Mouse (Mus musculus) embryonic facial prominence, embryonic 10.5 days (tissue): ENCODE data around the gene Hhat. TPM values are rescaled to one million over a fixed set of nuclear protein-coding genes. Genes with fewer than 3 reads are reported as not detected.

Source experiments
- DNase-seq: peaks from one replicate; pipeline ENCODE4 v3.0.0-alpha.2; 2017; ENCODE audit warnings: low spot score
- H3K27ac ChIP-seq: fragments of 300-500 bp; sonication (generic); replicated peaks from 2 replicates; pipeline ENCODE4 v1.5.1; 2016; ENCODE audit warnings: mild to moderate bottlenecking
- H3K27me3 ChIP-seq: fragments of 300-500 bp; sonication (generic); replicated peaks from 2 replicates; pipeline ENCODE4 v1.6.1; 2016; ENCODE audit warnings: low read depth, mild to moderate bottlenecking; ENCODE audit not compliant: poor library complexity, severe bottlenecking
- H3K36me3 ChIP-seq: fragments of 300-500 bp; sonication (generic); replicated peaks from 2 replicates; pipeline ENCODE4 v1.6.1; 2016; ENCODE audit warnings: mild to moderate bottlenecking, moderate library complexity
- H3K4me1 ChIP-seq: fragments of 300-500 bp; sonication (generic); 2 replicates; pipeline ENCODE4 v1.6.1; 2016
- H3K4me3 ChIP-seq: fragments of 300-500 bp; sonication (generic); 2 replicates; pipeline ENCODE4 v1.5.1; 2016; ENCODE audit warnings: mild to moderate bottlenecking, moderate library complexity
- H3K9me3 ChIP-seq: fragments of 300-500 bp; sonication (generic); 2 replicates; pipeline ENCODE4 v1.6.1; 2016; ENCODE audit warnings: mild to moderate bottlenecking
- WGBS: fragments of 180-500 bp; shearing (Covaris S2); methylation state at CpG from one replicate; pipeline ENCODE4 v1.1.7; 2016; 5-methylcytosine and 5-hydroxymethylcytosine counted together
- polyA plus RNA-seq: library from polyadenylated mRNA; unstranded; fragments of >200 nt; fragmentation: Nextera tagmentation; extraction: Ambion mirVana; gene quantifications from 2 replicates; pipeline ENCODE4 v1.2.1, GENCODE M21; 2016

Hhat gene
- polyA plus RNA-seq, 1 experiment from 2014 or later: 9.9 TPM

- Histone ChIP-seq H3K27ac (no peak overlapping the region), H3K36me3 (peaks cover 8% of the 10 kb centered on the region), H3K27me3 (no peaks in the 10 kb centered on the region), H3K4me3 (no peak overlapping the region), H3K4me1 (peaks cover 5% of the 10 kb centered on the region; the same call in 1 of the 2 replicates), H3K9me3 (no peaks in the 10 kb centered on the region; the same call in 1 of the 2 replicates)
- DNase-seq: no peak
- WGBS: 85% methylated on average over 6 of the region's 6 CpGs
These were observed 113.6 kb downstream of the Hhat start for GRCm38 (mm10) chr1:192657417-192657816.

- Histone ChIP-seq H3K36me3 (no peaks in the 10 kb centered on the region), H3K4me1 (peaks cover 46% of the 10 kb centered on the region), H3K9me3 (no peaks in the 10 kb centered on the region), H3K27me3 (no peaks in the 10 kb centered on the region), H3K4me3 (no peak overlapping the region), H3K27ac (no peak overlapping the region)
- DNase-seq: no peak
- WGBS: 60% methylated on average over 8 of the region's 8 CpGs
These were observed 118.9 kb downstream of the Hhat start for GRCm38 (mm10) chr1:192651981-192652605.

- Histone ChIP-seq H3K4me1 (peaks cover 51% of the 10 kb centered on the region), H3K36me3 (no peaks in the 10 kb centered on the region), H3K4me3 (no peak overlapping the region), H3K27me3 (no peaks in the 10 kb centered on the region), H3K27ac (no peak overlapping the region), H3K9me3 (no peaks in the 10 kb centered on the region)
- no peak for DNase-seq
- WGBS: 85% methylated on average over 7 of the region's 7 CpGs
These were observed 120.4 kb downstream of the Hhat start for GRCm38 (mm10) chr1:192650586-192650985.

- WGBS: 84% methylated on average over 4 of the region's 4 CpGs
- DNase-seq: no peak
- no peaks in the 10 kb centered on the region for H3K27me3 ChIP-seq
- H3K27ac ChIP-seq: no peak overlapping the region
- no peaks in the 10 kb centered on the region for H3K36me3 ChIP-seq
- no peak overlapping the region for H3K4me3 ChIP-seq
- H3K4me1 ChIP-seq: peaks cover 51% of the 10 kb centered on the region
- no peaks in the 10 kb centered on the region for H3K9me3 ChIP-seq
These were observed 121.0 kb downstream of the Hhat start for GRCm38 (mm10) chr1:192650023-192650422.

GRCm38 (mm10) chr1:192649233-192649632 lies 121.8 kb downstream of the Hhat start:
- no peak for DNase-seq

GRCm38 (mm10) chr1:192647361-192647760 lies 123.7 kb downstream of the Hhat start:
- Histone ChIP-seq H3K36me3 (no peaks in the 10 kb centered on the region), H3K9me3 (no peaks in the 10 kb centered on the region), H3K4me3 (no peak overlapping the region), H3K4me1 (peaks cover 51% of the 10 kb centered on the region), H3K27ac (peak overlapping the region; percentile 61), H3K27me3 (no peaks in the 10 kb centered on the region)
- DNase-seq: peak; percentile 57
- WGBS: 25% methylated on average over 2 of the region's 2 CpGs

More at GRCm38 (mm10) chr1:192649233-192649632, 121.8 kb downstream of the Hhat start:
- H3K4me3 ChIP-seq: no peak overlapping the region
- no peaks in the 10 kb centered on the region for H3K9me3 ChIP-seq
- H3K4me1 ChIP-seq: peaks cover 51% of the 10 kb centered on the region
- no peak overlapping the region for H3K27ac ChIP-seq
- 77% methylated on average over 3 of the region's 3 CpGs for WGBS
- H3K36me3 ChIP-seq: no peaks in the 10 kb centered on the region
- H3K27me3 ChIP-seq: no peaks in the 10 kb centered on the region

- Histone ChIP-seq H3K36me3 (no peaks in the 10 kb centered on the region), H3K9me3 (no peaks in the 10 kb centered on the region), H3K4me3 (no peak overlapping the region), H3K4me1 (peaks cover 9% of the 10 kb centered on the region), H3K27me3 (no peaks in the 10 kb centered on the region), H3K27ac (no peak overlapping the region)
- 84% methylated on average over 2 of the region's 2 CpGs for WGBS
- DNase-seq: no peak
These were observed 128.9 kb downstream of the Hhat start for GRCm38 (mm10) chr1:192642126-192642525.

GRCm38 (mm10) chr1:192639175-192639574 lies 131.8 kb downstream of the Hhat start:
- no peaks in the 10 kb centered on the region for H3K27me3 ChIP-seq
- DNase-seq: no peak
- no peak overlapping the region for H3K27ac ChIP-seq
- 72% methylated on average over 3 of the region's 3 CpGs for WGBS
- H3K4me1 ChIP-seq: peaks cover 3% of the 10 kb centered on the region; the same call in 1 of the 2 replicates
- H3K4me3 ChIP-seq: no peak overlapping the region
- H3K36me3 ChIP-seq: no peaks in the 10 kb centered on the region
- no peaks in the 10 kb centered on the region for H3K9me3 ChIP-seq

GRCm38 (mm10) chr1:192621843-192622242 lies 149.2 kb downstream of the Hhat start:
- no peaks in the 10 kb centered on the region for H3K36me3 ChIP-seq
- no peaks in the 10 kb centered on the region for H3K9me3 ChIP-seq

GRCm38 (mm10) chr1:192613271-192613670 lies 157.8 kb downstream of the Hhat start:
- no peaks in the 10 kb centered on the region for H3K9me3 ChIP-seq
- no peaks in the 10 kb centered on the region for H3K36me3 ChIP-seq
- H3K4me1 ChIP-seq: peaks cover 5% of the 10 kb centered on the region
- no peak overlapping the region for H3K27ac ChIP-seq
- DNase-seq: no peak
- H3K4me3 ChIP-seq: no peak overlapping the region
- 73% methylated on average over 6 of the region's 6 CpGs for WGBS
- H3K27me3 ChIP-seq: no peaks in the 10 kb centered on the region

More at GRCm38 (mm10) chr1:192621843-192622242, 149.2 kb downstream of the Hhat start:
- Histone ChIP-seq H3K27ac (no peak overlapping the region), H3K4me1 (no peaks in the 10 kb centered on the region), H3K4me3 (no peak overlapping the region), H3K27me3 (no peaks in the 10 kb centered on the region)
- 79% methylated on average over 2 of the region's 2 CpGs for WGBS
- DNase-seq: no peak

- peaks cover 5% of the 10 kb centered on the region for H3K4me1 ChIP-seq
- DNase-seq: no peak
- WGBS: 84% methylated on average over 11 of the region's 11 CpGs
- no peaks in the 10 kb centered on the region for H3K36me3 ChIP-seq
- no peaks in the 10 kb centered on the region for H3K9me3 ChIP-seq
- no peaks in the 10 kb centered on the region for H3K27me3 ChIP-seq
- no peak overlapping the region for H3K4me3 ChIP-seq
- no peak overlapping the region for H3K27ac ChIP-seq
These were observed 158.9 kb downstream of the Hhat start for GRCm38 (mm10) chr1:192611996-192612739.

GRCm38 (mm10) chr1:192606876-192607275 lies 164.1 kb downstream of the Hhat start:
- Histone ChIP-seq H3K36me3 (no peaks in the 10 kb centered on the region), H3K27me3 (no peaks in the 10 kb centered on the region), H3K4me3 (no peak overlapping the region), H3K4me1 (peaks cover 12% of the 10 kb centered on the region), H3K27ac (no peak overlapping the region), H3K9me3 (no peaks in the 10 kb centered on the region)
- WGBS: 87% methylated on average over 8 of the region's 8 CpGs
- no peak for DNase-seq

GRCm38 (mm10) chr1:192604413-192604812 lies 166.6 kb downstream of the Hhat start:
- H3K4me3 ChIP-seq: no peak overlapping the region
- no peaks in the 10 kb centered on the region for H3K27me3 ChIP-seq
- 73% methylated on average over 5 of the region's 5 CpGs for WGBS
- 0 out of 2 replicates have a peak overlapping the region, but pooled peaks have one; percentile 1 for H3K27ac ChIP-seq
- DNase-seq: peak; percentile 23
- no peaks in the 10 kb centered on the region for H3K36me3 ChIP-seq
- H3K4me1 ChIP-seq: peaks cover 12% of the 10 kb centered on the region
- H3K9me3 ChIP-seq: no peaks in the 10 kb centered on the region
